Mouse (Mus musculus): ENCODE measurements around the gene Sema4c. TPM values are rescaled to one million over a fixed set of nuclear protein-coding genes. Genes with fewer than 3 reads are reported as not detected.

The Sema4c gene
- polyA plus RNA-seq, 1 experiment from 2014 or later: 4.0 TPM

- DNase-seq (ENCODE audit: low spot score) (peak; percentile 91), ATAC-seq (ENCODE audit: insufficient number of reproducible peaks, low FRiP score, low TSS enrichment, low read depth) (peak; percentile 71)
- H3K36me3 ChIP-seq (ENCODE audit: control insufficient read depth, insufficient read depth, low read length): peaks cover 16% of the 10 kb centered on the region
- H3K4me1 ChIP-seq (ENCODE audit: control insufficient read depth, insufficient read depth, low read length): peaks cover 38% of the 10 kb centered on the region
- H3K4me3 ChIP-seq (ENCODE audit: low read depth, low read length): peak overlapping the region; percentile 96
- H3K27ac ChIP-seq (replicated peaks; ENCODE audit: low read depth, low read length): peak overlapping the region; percentile 94
- no peaks in the 10 kb centered on the region for H3K27me3 ChIP-seq (ENCODE audit: control insufficient read depth, insufficient read depth, low read length)
- WGBS: under 1% methylated on average over 41 of the region's 48 CpGs
- no peaks in the 10 kb centered on the region for H3K9me3 ChIP-seq (ENCODE audit: control insufficient read depth, low read length)
- H3K4me2 ChIP-seq (ENCODE audit: low read depth, severe bottlenecking): peak overlapping the region; percentile 99
- peak overlapping the region; percentile 82 for H3K9ac ChIP-seq (ENCODE audit: low read length)
These were observed 615 bp downstream of the Sema4c start for GRCm38 (mm10) chr1:36557457-36558011.

GRCm38 (mm10) chr1:36556553-36557456 is 1.3 kb downstream of the Sema4c start:
- Histone ChIP-seq H3K4me2 (ENCODE audit: low read depth, severe bottlenecking) (peak overlapping the region; percentile 99), H3K9me3 (ENCODE audit: control insufficient read depth, low read length) (no peaks in the 10 kb centered on the region), H3K36me3 (ENCODE audit: control insufficient read depth, insufficient read depth, low read length) (peaks cover 20% of the 10 kb centered on the region), H3K27ac (replicated peaks; ENCODE audit: low read depth, low read length) (peak overlapping the region; percentile 94), H3K4me3 (ENCODE audit: low read depth, low read length) (peak overlapping the region; percentile 96), H3K4me1 (ENCODE audit: control insufficient read depth, insufficient read depth, low read length) (peaks cover 33% of the 10 kb centered on the region), H3K27me3 (ENCODE audit: control insufficient read depth, insufficient read depth, low read length) (no peaks in the 10 kb centered on the region), H3K9ac (ENCODE audit: low read length) (peak overlapping the region; percentile 82)
- ATAC-seq (ENCODE audit: insufficient number of reproducible peaks, low FRiP score, low TSS enrichment, low read depth) (peak; percentile 67), DNase-seq (ENCODE audit: low spot score) (peak; percentile 100)
- under 1% methylated on average over 52 of the region's 52 CpGs for WGBS

- peak overlapping the region; percentile 82 for H3K9ac ChIP-seq (ENCODE audit: low read length)
- H3K27ac ChIP-seq (replicated peaks; ENCODE audit: low read depth, low read length): peak overlapping the region; percentile 94
- H3K4me1 ChIP-seq (ENCODE audit: control insufficient read depth, insufficient read depth, low read length): peaks cover 31% of the 10 kb centered on the region
- H3K4me3 ChIP-seq (ENCODE audit: low read depth, low read length): peak overlapping the region; percentile 96
- DNase-seq (ENCODE audit: low spot score) (peak; percentile 53), ATAC-seq (ENCODE audit: insufficient number of reproducible peaks, low FRiP score, low TSS enrichment, low read depth) (no peak)
- H3K9me3 ChIP-seq (ENCODE audit: control insufficient read depth, low read length): no peaks in the 10 kb centered on the region
- H3K4me2 ChIP-seq (ENCODE audit: low read depth, severe bottlenecking): peak overlapping the region; percentile 99
- peaks cover 23% of the 10 kb centered on the region for H3K36me3 ChIP-seq (ENCODE audit: control insufficient read depth, insufficient read depth, low read length)
- WGBS: 1% methylated on average over 8 of the region's 8 CpGs
- no peaks in the 10 kb centered on the region for H3K27me3 ChIP-seq (ENCODE audit: control insufficient read depth, insufficient read depth, low read length)
These were observed 2.3 kb downstream of the Sema4c start for GRCm38 (mm10) chr1:36555798-36556395.

GRCm38 (mm10) chr1:36554633-36555399 is 3.3 kb downstream of the Sema4c start:
- Histone ChIP-seq H3K27me3 (ENCODE audit: control insufficient read depth, insufficient read depth, low read length) (no peaks in the 10 kb centered on the region), H3K4me3 (ENCODE audit: low read depth, low read length) (peak overlapping the region; percentile 96; the same call in 1 of the 2 replicates), H3K4me1 (ENCODE audit: control insufficient read depth, insufficient read depth, low read length) (peaks cover 34% of the 10 kb centered on the region), H3K9me3 (ENCODE audit: control insufficient read depth, low read length) (no peaks in the 10 kb centered on the region), H3K9ac (ENCODE audit: low read length) (peak overlapping the region; percentile 82; the same call in 1 of the 2 replicates), H3K27ac (replicated peaks; ENCODE audit: low read depth, low read length) (no peak overlapping the region), H3K4me2 (ENCODE audit: low read depth, severe bottlenecking) (peak overlapping the region; percentile 99), H3K36me3 (ENCODE audit: control insufficient read depth, insufficient read depth, low read length) (peaks cover 31% of the 10 kb centered on the region)
- no peak for ATAC-seq (ENCODE audit: insufficient number of reproducible peaks, low FRiP score, low TSS enrichment, low read depth)
- 73% methylated on average over 21 of the region's 21 CpGs for WGBS
- no peak for DNase-seq (ENCODE audit: low spot score)

- H3K27ac ChIP-seq (replicated peaks; ENCODE audit: low read depth, low read length): no peak overlapping the region
- no peak overlapping the region for H3K9ac ChIP-seq (ENCODE audit: low read length)
- H3K9me3 ChIP-seq (ENCODE audit: control insufficient read depth, low read length): no peaks in the 10 kb centered on the region
- H3K36me3 ChIP-seq (ENCODE audit: control insufficient read depth, insufficient read depth, low read length): peaks cover 36% of the 10 kb centered on the region
- H3K4me2 ChIP-seq (ENCODE audit: low read depth, severe bottlenecking): no peak overlapping the region
- peaks cover 40% of the 10 kb centered on the region for H3K4me1 ChIP-seq (ENCODE audit: control insufficient read depth, insufficient read depth, low read length)
- ATAC-seq (ENCODE audit: insufficient number of reproducible peaks, low FRiP score, low TSS enrichment, low read depth) (no peak), DNase-seq (ENCODE audit: low spot score) (no peak)
- H3K27me3 ChIP-seq (ENCODE audit: control insufficient read depth, insufficient read depth, low read length): no peaks in the 10 kb centered on the region
- H3K4me3 ChIP-seq (ENCODE audit: low read depth, low read length): no peak overlapping the region
- WGBS: 92% methylated on average over 16 of the region's 16 CpGs
These were observed 5.6 kb downstream of the Sema4c start for GRCm38 (mm10) chr1:36552506-36552905.

GRCm38 (mm10) chr1:36551904-36552303 is 6.2 kb downstream of the Sema4c start:
- Histone ChIP-seq H3K36me3 (ENCODE audit: control insufficient read depth, insufficient read depth, low read length) (peaks cover 36% of the 10 kb centered on the region), H3K27ac (replicated peaks; ENCODE audit: low read depth, low read length) (no peak overlapping the region), H3K9ac (ENCODE audit: low read length) (no peak overlapping the region), H3K27me3 (ENCODE audit: control insufficient read depth, insufficient read depth, low read length) (no peaks in the 10 kb centered on the region), H3K4me2 (ENCODE audit: low read depth, severe bottlenecking) (no peak overlapping the region), H3K4me1 (ENCODE audit: control insufficient read depth, insufficient read depth, low read length) (peaks cover 42% of the 10 kb centered on the region), H3K4me3 (ENCODE audit: low read depth, low read length) (no peak overlapping the region), H3K9me3 (ENCODE audit: control insufficient read depth, low read length) (no peaks in the 10 kb centered on the region)
- ATAC-seq (ENCODE audit: insufficient number of reproducible peaks, low FRiP score, low TSS enrichment, low read depth) (no peak), DNase-seq (ENCODE audit: low spot score) (no peak)
- 87% methylated on average over 17 of the region's 17 CpGs for WGBS

- Histone ChIP-seq H3K9ac (ENCODE audit: low read length) (no peak overlapping the region), H3K27ac (replicated peaks; ENCODE audit: low read depth, low read length) (no peak overlapping the region), H3K4me2 (ENCODE audit: low read depth, severe bottlenecking) (no peak overlapping the region), H3K4me3 (ENCODE audit: low read depth, low read length) (no peak overlapping the region), H3K36me3 (ENCODE audit: control insufficient read depth, insufficient read depth, low read length) (peaks cover 36% of the 10 kb centered on the region), H3K27me3 (ENCODE audit: control insufficient read depth, insufficient read depth, low read length) (no peaks in the 10 kb centered on the region), H3K4me1 (ENCODE audit: control insufficient read depth, insufficient read depth, low read length) (peaks cover 41% of the 10 kb centered on the region), H3K9me3 (ENCODE audit: control insufficient read depth, low read length) (no peaks in the 10 kb centered on the region)
- 81% methylated on average over 20 of the region's 20 CpGs for WGBS
- ATAC-seq (ENCODE audit: insufficient number of reproducible peaks, low FRiP score, low TSS enrichment, low read depth) (no peak), DNase-seq (ENCODE audit: low spot score) (no peak)
These were observed 7.9 kb downstream of the Sema4c start for GRCm38 (mm10) chr1:36550075-36550863.
